Mouse (Mus musculus) heart, embryonic 11.5 days (tissue): Measurements from ENCODE around the gene Ipo13. TPM values are rescaled to one million over a fixed set of nuclear protein-coding genes. Genes with fewer than 3 reads are reported as not detected.
A peak's percentile ranks its signal among the peaks of the same experiment; 100 is the strongest.

Experiments used
- ATAC-seq: fragments of 200-750 bp; cut with Nextera tagmentation; replicated peaks from 2 replicates; pipeline ENCODE4 v1.8.0; 2017; ENCODE audit warnings: moderate library complexity; ENCODE audit not compliant: insufficient number of reproducible peaks, low FRiP score, low TSS enrichment
- H3K27ac ChIP-seq: fragments of 300-500 bp; sonication (generic); 2 replicates; pipeline ENCODE4 v1.5.1; 2014; ENCODE audit warnings: mild to moderate bottlenecking, low read depth, low read length
- H3K27me3 ChIP-seq: fragments of 300-500 bp; sonication (generic); 2 replicates; pipeline ENCODE4 v1.6.1; 2014; ENCODE audit warnings: mild to moderate bottlenecking, low read length, mixed read lengths; ENCODE audit not compliant: control insufficient read depth, insufficient read depth
- H3K36me3 ChIP-seq: fragments of 300-500 bp; sonication (generic); 2 replicates; pipeline ENCODE4 v1.6.1; 2014; ENCODE audit warnings: mild to moderate bottlenecking, low read length, moderate library complexity, mixed read lengths; ENCODE audit not compliant: control insufficient read depth, insufficient read depth
- H3K4me1 ChIP-seq: fragments of 300-500 bp; sonication (generic); 2 replicates; pipeline ENCODE4 v1.6.1; 2014; ENCODE audit warnings: low read length; ENCODE audit not compliant: control insufficient read depth, insufficient read depth
- H3K4me2 ChIP-seq: fragments of 300-500 bp; sonication (generic); 2 replicates; pipeline ENCODE4 v1.6.1; 2014; ENCODE audit warnings: mild to moderate bottlenecking, moderate library complexity
- H3K4me3 ChIP-seq: fragments of 300-500 bp; sonication (generic); 2 replicates; pipeline ENCODE4 v1.5.1; 2014; ENCODE audit warnings: low read depth, low read length
- H3K9ac ChIP-seq: fragments of 300-500 bp; sonication (generic); 2 replicates; pipeline ENCODE4 v1.6.1; 2014; ENCODE audit warnings: mild to moderate bottlenecking, low read depth, low read length, moderate library complexity
- H3K9me3 ChIP-seq: fragments of 300-500 bp; sonication (generic); replicated peaks from 2 replicates; pipeline ENCODE4 v1.6.1; 2016; ENCODE audit warnings: low read length; ENCODE audit not compliant: control insufficient read depth
- WGBS: fragments of 180-500 bp; shearing (Covaris S2); extraction: QIAGEN DNeasy Blood & Tissue Kit; methylation state at CpG from one replicate; pipeline ENCODE4 v1.1.7; 2014; ENCODE audit not compliant: insufficient replicate concordance; 5-methylcytosine and 5-hydroxymethylcytosine counted together
- polyA plus RNA-seq: library from polyadenylated mRNA; unstranded; fragments of >200 nt; fragmentation: Nextera tagmentation; extraction: Ambion mirVana; gene quantifications from 2 replicates; pipeline ENCODE4 v1.2.1, GENCODE M21; 2014

Gene Ipo13
- polyA plus RNA-seq, 1 experiment from 2014 or later: 31.6 TPM

DNA sequence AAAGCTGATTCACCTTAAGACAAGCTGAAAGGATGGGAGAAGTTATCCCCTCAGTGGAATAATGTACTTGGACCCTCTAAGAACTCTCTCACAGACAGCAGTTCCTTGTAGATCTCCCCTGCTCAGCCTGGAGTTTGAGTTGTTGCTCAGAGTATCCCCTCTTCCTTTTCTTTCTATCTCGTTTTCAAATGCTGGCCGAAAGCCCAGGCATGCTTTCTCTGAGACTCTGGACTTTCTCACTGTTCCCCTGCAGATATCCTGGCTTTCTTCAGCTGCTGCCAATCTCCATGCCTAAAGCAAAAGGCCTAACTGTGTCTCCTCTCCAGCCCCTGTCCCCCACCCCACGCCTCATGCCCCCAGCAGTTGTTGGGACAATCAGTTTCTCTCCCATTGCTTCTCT, 3.5 kb upstream of the Ipo13 start:
- Histone ChIP-seq H3K9ac (no peak overlapping the region), H3K27ac (no peak overlapping the region), H3K36me3 (no peaks in the 10 kb centered on the region), H3K4me2 (no peak overlapping the region), H3K4me3 (no peak overlapping the region), H3K9me3 (no peaks in the 10 kb centered on the region), H3K4me1 (peaks cover 22% of the 10 kb centered on the region), H3K27me3 (0 out of 2 replicates have a peak, but pooled peaks cover 3% of the 10 kb centered on the region)
- WGBS: 46% methylated on average over 3 of the region's 3 CpGs
- no peak for ATAC-seq

DNA sequence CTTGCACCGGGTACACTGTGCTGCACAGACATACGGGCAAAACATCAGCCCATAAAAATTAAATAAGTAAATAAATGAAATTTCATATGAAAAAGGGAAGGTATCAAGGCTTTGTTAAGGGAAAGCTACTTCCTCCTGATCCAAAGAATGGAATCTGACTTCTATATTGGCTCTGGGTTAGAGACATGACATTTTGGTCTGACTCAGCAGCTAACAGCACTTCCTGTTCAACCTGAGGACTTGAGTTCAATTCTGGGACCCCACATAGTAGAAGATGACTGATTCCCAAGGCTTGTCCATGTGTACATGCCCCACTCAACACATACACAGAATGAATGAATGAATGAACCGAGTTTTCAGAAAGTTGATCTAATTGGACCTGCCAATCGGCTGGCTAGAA, 3.0 kb upstream of the Ipo13 start:
- no peak overlapping the region for H3K4me3 ChIP-seq
- no peak for ATAC-seq
- H3K27ac ChIP-seq: 0 out of 2 replicates have a peak overlapping the region, but pooled peaks have one; percentile 5
- H3K4me1 ChIP-seq: peaks cover 26% of the 10 kb centered on the region
- no peaks in the 10 kb centered on the region for H3K36me3 ChIP-seq
- H3K9me3 ChIP-seq: no peaks in the 10 kb centered on the region
- H3K4me2 ChIP-seq: no peak overlapping the region
- WGBS: 80% methylated on average over 4 of the region's 4 CpGs
- 0 out of 2 replicates have a peak, but pooled peaks cover 2% of the 10 kb centered on the region for H3K27me3 ChIP-seq
- no peak overlapping the region for H3K9ac ChIP-seq

DNA sequence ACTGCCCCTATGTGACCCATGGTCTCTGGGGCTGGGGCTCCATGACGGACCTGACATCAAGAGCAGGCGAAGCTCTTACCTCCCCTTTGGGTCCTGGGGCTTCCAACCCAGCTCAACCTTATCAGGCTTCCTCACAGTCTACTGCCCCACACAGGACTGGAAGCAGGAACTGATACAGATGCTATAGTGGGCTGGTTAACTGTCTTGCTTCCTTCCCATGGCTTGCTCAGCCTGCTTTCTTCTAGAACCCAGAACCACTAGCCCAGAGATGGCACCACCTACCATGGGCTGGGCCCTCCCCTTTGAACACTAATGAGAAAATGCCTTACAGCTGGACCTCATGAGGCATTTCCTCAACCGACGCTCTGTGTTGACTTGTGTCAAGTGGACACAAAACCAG, 2.6 kb upstream of the Ipo13 start:
- Histone ChIP-seq H3K4me3 (no peak overlapping the region), H3K4me2 (no peak overlapping the region), H3K27ac (0 out of 2 replicates have a peak overlapping the region, but pooled peaks have one; percentile 5), H3K9ac (no peak overlapping the region), H3K36me3 (no peaks in the 10 kb centered on the region), H3K9me3 (no peaks in the 10 kb centered on the region), H3K4me1 (peaks cover 29% of the 10 kb centered on the region), H3K27me3 (no peaks in the 10 kb centered on the region)
- whole genome bisulfite sequencing: 81% methylated on average over 4 of the region's 4 CpGs
- no peak for ATAC-seq

DNA sequence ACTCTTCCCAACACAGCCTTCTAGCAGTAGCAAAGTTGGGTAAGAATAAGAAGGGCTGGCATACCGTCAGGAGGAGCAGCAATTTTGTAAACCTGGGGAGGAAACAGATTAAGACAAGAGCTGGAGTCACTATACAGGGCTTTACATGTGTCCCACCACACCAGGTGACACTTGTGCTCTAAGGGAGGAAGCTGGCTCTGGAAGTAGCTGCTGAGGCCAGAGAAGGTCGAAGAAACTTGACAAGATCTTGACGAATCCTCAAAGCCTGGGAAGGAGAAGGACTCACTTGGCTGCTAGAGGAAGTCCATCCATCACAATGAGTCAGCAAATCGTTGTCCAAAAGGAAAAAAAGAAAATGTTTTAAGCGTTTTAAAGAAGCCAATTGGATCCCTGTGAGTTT, 1.6 kb upstream of the Ipo13 start:
- H3K4me2 ChIP-seq: no peak overlapping the region
- peaks cover 5% of the 10 kb centered on the region; the same call in 1 of the 2 replicates for H3K36me3 ChIP-seq
- no peaks in the 10 kb centered on the region for H3K27me3 ChIP-seq
- 77% methylated on average over 5 of the region's 5 CpGs for WGBS
- H3K4me3 ChIP-seq: no peak overlapping the region
- 0 out of 2 replicates have a peak overlapping the region, but pooled peaks have one; percentile 4 for H3K27ac ChIP-seq
- no peak for ATAC-seq
- H3K9ac ChIP-seq: no peak overlapping the region
- no peaks in the 10 kb centered on the region for H3K9me3 ChIP-seq
- peaks cover 29% of the 10 kb centered on the region for H3K4me1 ChIP-seq

DNA sequence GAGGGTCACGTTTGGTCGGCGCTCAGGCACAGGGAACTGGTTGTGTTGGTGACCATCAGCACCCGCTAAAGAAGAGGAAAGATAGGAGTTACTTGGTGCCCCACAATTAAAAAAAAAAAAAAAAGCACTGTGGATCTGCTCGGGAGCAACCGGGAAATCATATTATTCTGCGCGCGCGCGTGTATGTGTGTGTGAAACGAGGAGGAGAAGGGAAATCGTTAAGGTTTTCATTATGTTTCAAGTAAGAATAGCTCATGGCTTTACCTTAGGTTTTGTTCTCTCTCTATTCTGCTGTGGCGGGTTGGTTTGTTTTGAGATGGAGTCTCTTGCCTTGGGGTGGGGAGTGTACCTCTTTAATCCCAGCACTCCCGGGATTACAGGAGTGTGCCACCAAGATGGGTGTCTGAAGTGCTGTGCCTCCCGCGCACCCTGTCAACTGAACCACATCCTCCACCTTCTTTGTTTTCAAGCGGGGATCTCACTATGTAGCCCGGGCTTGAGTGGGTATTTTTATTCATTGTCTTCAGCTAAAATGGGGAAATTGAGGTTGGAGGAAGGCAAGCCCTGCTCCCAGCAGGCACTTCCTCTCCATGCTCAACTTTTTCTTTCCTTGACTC, 798 bp upstream of the Ipo13 start:
- 6% methylated on average over 19 of the region's 19 CpGs for WGBS
- no peaks in the 10 kb centered on the region for H3K27me3 ChIP-seq
- H3K4me2 ChIP-seq: peak overlapping the region; percentile 92
- no peaks in the 10 kb centered on the region for H3K9me3 ChIP-seq
- H3K9ac ChIP-seq: peak overlapping the region; percentile 77
- H3K36me3 ChIP-seq: peaks cover 8% of the 10 kb centered on the region; the same call in 1 of the 2 replicates
- peaks cover 29% of the 10 kb centered on the region for H3K4me1 ChIP-seq
- peak overlapping the region; percentile 89; the same call in 1 of the 2 replicates for H3K27ac ChIP-seq
- peak overlapping the region; percentile 60 for H3K4me3 ChIP-seq
- no peak for ATAC-seq

DNA sequence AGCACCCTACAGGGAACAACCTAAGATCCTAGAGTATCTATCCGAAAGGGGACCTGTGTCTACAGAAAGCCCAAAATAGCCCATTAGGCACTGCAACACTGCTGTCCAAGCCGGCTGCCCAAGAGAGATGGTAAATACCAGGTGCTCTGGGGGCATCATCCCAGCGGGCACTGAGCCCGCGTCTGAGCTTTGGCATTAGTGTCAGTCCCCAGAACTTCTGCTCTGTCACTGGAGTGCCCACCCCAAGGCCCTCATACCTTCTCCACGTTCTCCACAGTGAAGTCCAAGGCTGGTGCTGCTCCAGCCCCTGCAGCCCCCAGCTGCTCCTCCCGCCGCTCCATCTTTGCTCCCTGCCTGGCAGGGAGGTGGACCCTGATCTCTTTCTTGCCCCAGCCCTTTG, 768 bp downstream of the Ipo13 start:
- Histone ChIP-seq H3K4me3 (peak overlapping the region; percentile 60), H3K27me3 (no peaks in the 10 kb centered on the region), H3K36me3 (peaks cover 8% of the 10 kb centered on the region; the same call in 1 of the 2 replicates), H3K9me3 (no peaks in the 10 kb centered on the region), H3K4me1 (peaks cover 30% of the 10 kb centered on the region), H3K27ac (no peak overlapping the region), H3K9ac (peak overlapping the region; percentile 77), H3K4me2 (peak overlapping the region; percentile 92)
- 18% methylated on average over 8 of the region's 8 CpGs for WGBS
- ATAC-seq: peak; percentile 8; the same call in 1 of the 2 replicates

DNA sequence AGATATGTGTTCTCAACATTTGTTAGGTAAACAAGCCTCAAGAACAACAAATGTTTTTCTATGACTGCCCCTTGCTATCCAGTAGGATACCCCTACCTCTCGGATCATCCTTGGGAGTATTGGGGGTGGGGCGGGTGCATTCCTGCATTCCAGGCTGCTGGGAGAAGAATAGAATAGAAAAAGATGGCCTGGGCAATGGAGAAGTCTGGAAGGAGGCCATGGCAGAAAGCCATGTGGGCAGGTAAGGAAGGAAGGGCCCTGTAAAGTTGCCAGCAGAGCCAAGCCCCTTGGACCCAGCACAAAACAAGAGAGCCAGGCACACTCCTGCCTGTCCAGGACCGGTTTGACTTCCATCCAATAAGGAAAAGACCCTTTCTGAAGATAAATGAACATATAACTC, 1.4 kb downstream of the Ipo13 start:
- no peak for ATAC-seq

DNA sequence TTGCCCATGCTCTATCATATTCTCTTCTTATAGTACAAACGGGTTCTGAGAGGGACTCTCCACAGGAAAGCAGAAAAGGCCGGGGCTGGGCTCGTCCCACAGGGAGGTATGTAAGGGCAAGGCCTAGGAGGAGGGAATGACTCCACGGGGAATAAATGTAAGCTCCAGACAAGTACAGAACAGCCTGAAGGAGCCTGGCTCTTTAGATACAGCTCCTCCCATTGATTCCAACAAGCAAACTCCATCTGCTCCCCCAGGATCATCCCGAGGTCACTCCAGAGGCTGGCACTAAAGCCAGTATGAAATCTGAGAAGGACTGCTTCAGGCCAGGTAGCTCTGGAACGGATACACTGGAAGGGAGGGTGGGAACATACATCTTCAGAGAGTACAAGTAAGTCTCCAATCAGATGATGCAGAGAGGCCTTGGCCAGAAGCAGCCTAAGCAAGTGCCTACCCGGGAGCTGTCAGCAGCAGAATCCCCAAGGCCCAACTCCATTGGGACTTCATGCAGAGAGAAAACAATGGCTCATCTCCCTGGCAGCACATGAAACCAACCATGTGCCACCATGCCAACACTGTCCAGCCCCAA, 2.0 kb downstream of the Ipo13 start:
- peak overlapping the region; percentile 92; the same call in 1 of the 2 replicates for H3K4me2 ChIP-seq

More for the DNA sequence above, 1.4 kb downstream of the Ipo13 start:
- H3K4me2 ChIP-seq: peak overlapping the region; percentile 92
- peak overlapping the region; percentile 60 for H3K4me3 ChIP-seq
- no peaks in the 10 kb centered on the region for H3K9me3 ChIP-seq
- no peak overlapping the region for H3K27ac ChIP-seq
- no peaks in the 10 kb centered on the region for H3K27me3 ChIP-seq
- peaks cover 32% of the 10 kb centered on the region for H3K4me1 ChIP-seq
- 39% methylated on average over 3 of the region's 3 CpGs for WGBS
- peak overlapping the region; percentile 77; the same call in 1 of the 2 replicates for H3K9ac ChIP-seq
- H3K36me3 ChIP-seq: peaks cover 8% of the 10 kb centered on the region; the same call in 1 of the 2 replicates

More for the DNA sequence above, 2.0 kb downstream of the Ipo13 start:
- Histone ChIP-seq H3K27ac (no peak overlapping the region), H3K4me3 (peak overlapping the region; percentile 60; the same call in 1 of the 2 replicates), H3K27me3 (no peaks in the 10 kb centered on the region), H3K9ac (0 out of 2 replicates have a peak overlapping the region, but pooled peaks have one; percentile 10), H3K9me3 (no peaks in the 10 kb centered on the region), H3K36me3 (peaks cover 12% of the 10 kb centered on the region), H3K4me1 (peaks cover 27% of the 10 kb centered on the region)
- WGBS: 69% methylated on average over 7 of the region's 7 CpGs
- no peak for ATAC-seq
